Mouse (Mus musculus): ENCODE data around the gene Pole4. TPM values are rescaled to one million over a fixed set of nuclear protein-coding genes. Genes with fewer than 3 reads are reported as not detected.
"Not testable (repeated sequence)": the region's sequence is repeated elsewhere in the genome, so short reads cannot be mapped to it uniquely, and the experiment has no call there.

Gene Pole4
- polyA plus RNA-seq, 1 experiment = 44.4 TPM

DNA sequence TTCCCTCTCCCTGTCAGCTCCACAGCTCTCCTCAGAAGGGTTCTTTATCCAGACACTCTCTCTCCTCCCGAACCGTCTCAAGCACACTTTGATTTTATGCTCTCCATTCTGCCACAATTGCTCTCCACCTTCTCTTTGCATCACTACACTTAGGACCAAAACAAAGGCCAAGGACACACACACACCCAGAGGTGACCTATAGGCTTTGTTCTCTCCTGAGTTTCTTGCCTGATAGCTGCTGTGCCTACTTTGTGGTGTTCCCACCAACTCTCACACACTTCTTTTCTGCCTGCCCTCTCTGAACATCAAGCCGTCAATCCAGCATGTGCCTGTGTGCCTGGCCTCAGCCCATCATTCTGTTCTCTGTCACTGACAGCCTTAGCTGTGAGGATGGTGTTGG, 2.6 kb upstream of the Pole4 start:
- H3K4me1 ChIP-seq (ENCODE audit: control insufficient read depth, insufficient read depth, low read length) = no peaks in the 10 kb centered on the region
- TF ChIP-seq CTCF (IDR thresholded peaks at IDR 0.05; ENCODE audit: control insufficient read depth, insufficient read depth, low read length) = no peak
- TF ChIP-seq POLR2A (IDR thresholded peaks at IDR 0.05; ENCODE audit: borderline replicate concordance, control insufficient read depth, low read depth, low read length) = no peak
- H3K27ac ChIP-seq (ENCODE audit: control insufficient read depth, insufficient read depth, low read depth, low read length, poor library complexity) = no peak overlapping the region
- no peak overlapping the region for H3K4me3 ChIP-seq (replicated peaks; ENCODE audit: control insufficient read depth, low read depth, low read length)
- WGBS = 88% methylated on average over 3 of the region's 3 CpGs

DNA sequence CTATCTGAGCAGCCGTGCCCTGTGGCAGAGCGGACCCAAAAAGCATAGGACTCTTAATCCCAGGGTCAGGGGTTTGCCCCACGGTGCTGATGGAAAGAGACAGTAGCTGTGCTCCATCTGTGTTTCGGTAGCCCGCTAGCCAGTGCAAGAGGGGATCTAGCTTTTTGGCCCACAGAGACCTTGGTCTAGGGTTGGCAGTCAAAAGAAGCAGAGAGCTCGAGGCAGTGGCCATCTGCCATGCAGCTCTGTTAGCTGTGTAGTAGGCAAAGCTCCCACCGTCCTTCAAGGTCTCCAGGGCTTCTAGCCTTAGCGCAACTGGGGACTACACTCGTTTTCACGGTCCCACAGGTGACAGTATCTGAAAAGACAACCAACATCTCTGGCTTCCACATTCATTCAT, 2.1 kb upstream of the Pole4 start:
- no peak overlapping the region for H3K4me3 ChIP-seq (replicated peaks; ENCODE audit: control insufficient read depth, low read depth, low read length)
- no peaks in the 10 kb centered on the region for H3K4me1 ChIP-seq (ENCODE audit: control insufficient read depth, insufficient read depth, low read length)
- TF ChIP-seq CTCF (IDR thresholded peaks at IDR 0.05; ENCODE audit: control insufficient read depth, insufficient read depth, low read length) (no peak), POLR2A (IDR thresholded peaks at IDR 0.05; ENCODE audit: borderline replicate concordance, control insufficient read depth, low read depth, low read length) (no peak)
- H3K27ac ChIP-seq (ENCODE audit: control insufficient read depth, insufficient read depth, low read depth, low read length, poor library complexity) = no peak overlapping the region
- 80% methylated on average over 10 of the region's 10 CpGs for WGBS

DNA sequence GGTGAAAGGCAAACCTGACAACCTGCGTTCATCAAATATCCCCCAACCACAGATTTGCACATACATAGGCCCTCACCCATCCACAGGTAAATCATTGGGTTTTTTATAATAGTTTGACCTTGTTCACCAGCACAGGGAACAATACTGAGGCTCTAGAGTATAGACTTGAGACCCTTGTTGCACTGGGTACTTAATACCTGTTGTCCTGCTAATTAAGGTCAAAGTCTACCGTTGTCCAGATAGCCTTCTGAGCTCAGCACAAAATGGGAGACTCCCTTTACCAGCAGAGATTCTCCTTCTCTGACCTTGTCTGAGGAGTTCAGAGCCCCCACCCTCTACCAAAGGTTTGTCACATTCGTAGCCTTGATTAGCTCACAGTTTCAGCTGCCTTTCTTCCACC, 1.5 kb downstream of the Pole4 start:
- WGBS = 85% methylated on average over 3 of the region's 3 CpGs
- Histone ChIP-seq H3K4me3 (replicated peaks; ENCODE audit: control insufficient read depth, low read depth, low read length) (no peak overlapping the region), H3K4me1 (ENCODE audit: control insufficient read depth, insufficient read depth, low read length) (no peaks in the 10 kb centered on the region), H3K27ac (ENCODE audit: control insufficient read depth, insufficient read depth, low read depth, low read length, poor library complexity) (no peak overlapping the region)
- no peak for TF ChIP-seq POLR2A (IDR thresholded peaks at IDR 0.05; ENCODE audit: borderline replicate concordance, control insufficient read depth, low read depth, low read length)
- TF ChIP-seq CTCF (IDR thresholded peaks at IDR 0.05; ENCODE audit: control insufficient read depth, insufficient read depth, low read length) = no peak

DNA sequence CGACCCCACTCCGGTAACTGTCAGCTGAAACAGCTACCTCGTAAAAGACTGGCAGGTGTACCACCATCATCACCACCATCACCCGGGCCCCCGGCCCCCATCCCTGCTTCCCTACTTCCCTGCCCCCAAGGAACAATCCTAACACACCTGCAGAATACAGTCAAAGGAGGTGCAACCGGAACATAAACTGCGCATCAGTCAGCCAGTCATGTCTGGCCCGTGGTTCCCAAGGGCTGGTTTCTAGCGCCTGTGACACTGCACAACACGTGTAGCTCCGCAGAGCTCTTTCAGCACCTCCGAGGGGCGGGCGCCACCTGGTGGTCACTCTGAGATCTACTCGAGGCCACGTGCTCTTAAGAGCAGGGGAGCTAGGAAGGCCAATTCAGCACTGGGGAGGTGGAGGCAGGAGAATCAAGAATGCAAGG, 2.6 kb downstream of the Pole4 start:
- Histone ChIP-seq H3K4me3 (replicated peaks; ENCODE audit: control insufficient read depth, low read depth, low read length) (no peak overlapping the region), H3K27ac (ENCODE audit: control insufficient read depth, insufficient read depth, low read depth, low read length, poor library complexity) (no peak overlapping the region), H3K4me1 (ENCODE audit: control insufficient read depth, insufficient read depth, low read length) (no peaks in the 10 kb centered on the region)
- TF ChIP-seq POLR2A (IDR thresholded peaks at IDR 0.05; ENCODE audit: borderline replicate concordance, control insufficient read depth, low read depth, low read length) (no peak), CTCF (IDR thresholded peaks at IDR 0.05; ENCODE audit: control insufficient read depth, insufficient read depth, low read length) (peak; percentile 95)
- 23% methylated on average over 16 of the region's 16 CpGs for WGBS

DNA sequence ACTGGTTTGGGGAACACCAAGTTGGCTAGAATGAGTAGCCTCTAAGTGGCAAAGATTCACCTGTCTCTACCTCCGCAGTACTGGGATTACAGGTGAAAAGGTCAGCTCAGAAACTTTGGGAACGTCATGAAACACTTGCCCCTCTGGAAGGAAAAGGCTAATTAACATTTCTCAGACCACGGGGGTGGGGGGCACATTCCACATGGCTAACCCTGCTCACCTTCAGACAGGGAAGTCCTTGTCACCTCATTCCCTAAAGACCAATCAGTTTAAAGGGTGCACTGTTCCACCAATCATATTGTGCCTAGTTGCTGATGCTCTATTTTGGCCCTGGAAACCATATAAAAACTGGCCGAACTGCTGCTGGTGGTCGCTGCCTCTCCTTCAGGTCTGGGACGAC, 3.9 kb downstream of the Pole4 start:
- TF ChIP-seq POLR2A (IDR thresholded peaks at IDR 0.05; ENCODE audit: borderline replicate concordance, control insufficient read depth, low read depth, low read length) = no peak
- no peak for TF ChIP-seq CTCF (IDR thresholded peaks at IDR 0.05; ENCODE audit: control insufficient read depth, insufficient read depth, low read length)
- 72% methylated on average over 6 of the region's 6 CpGs for WGBS
- H3K4me3 ChIP-seq (replicated peaks; ENCODE audit: control insufficient read depth, low read depth, low read length) = no peak overlapping the region
- no peaks in the 10 kb centered on the region for H3K4me1 ChIP-seq (ENCODE audit: control insufficient read depth, insufficient read depth, low read length)
- no peak overlapping the region for H3K27ac ChIP-seq (ENCODE audit: control insufficient read depth, insufficient read depth, low read depth, low read length, poor library complexity)

DNA sequence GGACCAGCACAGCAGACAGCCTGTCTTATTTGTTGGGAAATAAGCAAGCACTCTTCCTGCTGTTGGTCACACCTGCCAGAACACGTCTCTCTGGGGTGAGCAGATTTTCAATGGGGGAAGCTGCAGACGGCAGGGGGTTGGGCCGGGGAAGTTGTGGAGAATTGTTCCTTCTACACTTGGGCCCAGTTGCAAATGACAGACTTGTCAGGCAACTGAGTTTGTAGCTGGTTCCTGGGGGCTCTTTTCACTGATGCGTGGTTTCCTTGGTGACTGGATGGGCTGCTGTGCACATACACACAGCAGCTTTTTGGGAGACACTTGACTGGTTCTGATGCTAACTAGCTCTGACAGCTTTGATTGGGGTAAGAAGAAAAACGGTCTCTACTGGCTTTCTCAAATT, 5.3 kb downstream of the Pole4 start:
- Histone ChIP-seq H3K4me1 (ENCODE audit: control insufficient read depth, insufficient read depth, low read length) (no peaks in the 10 kb centered on the region), H3K4me3 (replicated peaks; ENCODE audit: control insufficient read depth, low read depth, low read length) (no peak overlapping the region), H3K27ac (ENCODE audit: control insufficient read depth, insufficient read depth, low read depth, low read length, poor library complexity) (no peak overlapping the region)
- no peak for TF ChIP-seq CTCF (IDR thresholded peaks at IDR 0.05; ENCODE audit: control insufficient read depth, insufficient read depth, low read length)
- no peak for TF ChIP-seq POLR2A (IDR thresholded peaks at IDR 0.05; ENCODE audit: borderline replicate concordance, control insufficient read depth, low read depth, low read length)
- WGBS = 21% methylated on average over 5 of the region's 5 CpGs

DNA sequence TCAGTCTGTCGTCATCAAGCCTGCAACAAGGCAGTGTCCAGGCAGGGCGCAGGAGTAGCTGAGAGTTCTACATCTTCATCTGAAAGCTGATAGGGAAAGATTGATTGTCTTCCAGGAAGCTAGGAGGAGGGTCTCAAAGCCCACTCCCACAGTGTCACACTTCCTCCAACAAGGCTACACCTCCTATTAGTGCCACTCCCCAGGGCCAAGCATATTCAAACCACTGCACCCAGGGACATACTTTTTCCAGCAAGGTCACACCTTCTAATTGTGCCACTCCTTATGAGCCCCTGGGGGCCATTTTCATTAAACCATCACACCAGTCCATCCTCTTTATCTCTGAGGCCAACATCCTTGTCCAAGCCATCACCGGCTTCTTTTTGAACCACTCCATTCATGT, 8.4 kb downstream of the Pole4 start:
- H3K4me3 ChIP-seq (replicated peaks; ENCODE audit: control insufficient read depth, low read depth, low read length) = no peak overlapping the region
- 78% methylated on average over 3 of the region's 3 CpGs for WGBS

DNA sequence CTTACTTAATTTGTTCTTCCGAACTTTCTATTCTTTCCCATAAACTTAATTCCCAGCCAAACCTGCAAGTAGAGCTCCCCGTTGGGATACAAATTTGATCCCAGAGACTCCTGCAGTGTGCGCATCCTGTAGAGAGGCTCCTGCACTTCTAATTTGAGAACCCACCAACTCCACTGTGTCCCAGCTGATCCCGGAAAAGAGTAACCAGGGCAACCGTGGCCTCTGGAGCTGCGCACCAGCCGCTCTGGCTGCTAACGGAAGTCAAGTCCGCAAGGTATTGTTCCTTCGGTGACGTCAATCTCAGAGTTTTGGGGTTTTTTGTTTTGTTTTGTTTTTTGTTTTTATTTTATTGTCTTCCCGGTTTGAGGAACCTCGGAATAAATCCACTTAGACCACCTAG, 10.5 kb downstream of the Pole4 start:
- Histone ChIP-seq H3K4me3 (replicated peaks; ENCODE audit: control insufficient read depth, low read depth, low read length) (no peak overlapping the region), H3K27ac (ENCODE audit: control insufficient read depth, insufficient read depth, low read depth, low read length, poor library complexity) (no peak overlapping the region), H3K4me1 (ENCODE audit: control insufficient read depth, insufficient read depth, low read length) (no peaks in the 10 kb centered on the region)
- 75% methylated on average over 13 of the region's 13 CpGs for WGBS
- no peak for TF ChIP-seq POLR2A (IDR thresholded peaks at IDR 0.05; ENCODE audit: borderline replicate concordance, control insufficient read depth, low read depth, low read length)
- TF ChIP-seq CTCF (IDR thresholded peaks at IDR 0.05; ENCODE audit: control insufficient read depth, insufficient read depth, low read length) = no peak

More for the DNA sequence above, 8.4 kb downstream of the Pole4 start:
- Histone ChIP-seq H3K27ac (ENCODE audit: control insufficient read depth, insufficient read depth, low read depth, low read length, poor library complexity) (no peak overlapping the region), H3K4me1 (ENCODE audit: control insufficient read depth, insufficient read depth, low read length) (no peaks in the 10 kb centered on the region)
- TF ChIP-seq POLR2A (IDR thresholded peaks at IDR 0.05; ENCODE audit: borderline replicate concordance, control insufficient read depth, low read depth, low read length) (no peak), CTCF (IDR thresholded peaks at IDR 0.05; ENCODE audit: control insufficient read depth, insufficient read depth, low read length) (no peak)

DNA sequence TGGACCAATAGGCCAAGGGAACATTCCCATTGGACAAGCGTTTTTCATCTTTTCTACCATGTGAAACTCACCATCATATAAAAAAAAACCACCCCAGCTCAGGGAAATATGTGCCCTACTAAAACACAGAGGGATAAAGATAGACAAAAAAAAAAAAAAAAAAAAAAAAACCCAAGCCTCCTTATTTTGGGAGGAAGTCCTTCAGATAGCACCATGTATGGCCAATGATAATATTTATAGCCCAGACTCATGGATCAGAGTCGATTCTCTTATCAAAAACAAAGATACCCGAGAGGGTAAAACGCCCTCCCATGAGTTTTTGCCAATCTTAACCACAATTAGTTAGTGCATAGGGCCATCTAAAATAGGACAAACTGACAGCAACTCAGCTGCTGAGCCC, 15.7 kb downstream of the Pole4 start:
- WGBS = 64% methylated on average over 4 of the region's 4 CpGs
- Histone ChIP-seq H3K27ac (ENCODE audit: control insufficient read depth, insufficient read depth, low read depth, low read length, poor library complexity) (no peak overlapping the region), H3K4me1 (ENCODE audit: control insufficient read depth, insufficient read depth, low read length) (no peaks in the 10 kb centered on the region)

DNA sequence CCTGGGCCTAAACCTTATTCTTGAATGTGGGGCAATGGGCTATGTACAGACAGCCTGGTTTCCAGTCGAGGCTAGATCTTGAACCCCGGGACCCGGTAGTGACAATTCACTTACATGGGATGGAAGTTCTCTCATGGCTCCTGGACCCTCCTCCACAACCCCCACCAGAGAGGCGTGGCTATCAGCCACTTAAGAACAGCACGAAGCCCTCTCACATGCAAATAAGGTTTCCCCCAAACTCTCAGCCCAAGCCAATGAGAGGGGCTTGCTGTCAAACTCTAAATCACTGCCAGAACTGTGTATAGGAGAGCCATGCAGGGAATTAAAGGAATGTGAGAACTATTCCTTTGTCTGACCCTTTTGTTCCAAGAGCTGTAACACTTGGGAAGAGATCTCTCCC, 16.6 kb downstream of the Pole4 start:
- H3K4me3 ChIP-seq (replicated peaks; ENCODE audit: control insufficient read depth, low read depth, low read length); H3K27ac ChIP-seq (ENCODE audit: control insufficient read depth, insufficient read depth, low read depth, low read length, poor library complexity); H3K4me1 ChIP-seq (ENCODE audit: control insufficient read depth, insufficient read depth, low read length): not testable (repeated sequence)
- 83% methylated on average over 5 of the region's 5 CpGs for WGBS

More for the DNA sequence above, 15.7 kb downstream of the Pole4 start:
- H3K4me3 ChIP-seq (replicated peaks; ENCODE audit: control insufficient read depth, low read depth, low read length) = no peak overlapping the region
- TF ChIP-seq CTCF (IDR thresholded peaks at IDR 0.05; ENCODE audit: control insufficient read depth, insufficient read depth, low read length) (no peak), POLR2A (IDR thresholded peaks at IDR 0.05; ENCODE audit: borderline replicate concordance, control insufficient read depth, low read depth, low read length) (no peak)
